Mouse (Mus musculus) embryonic facial prominence, embryonic 10.5 days (tissue): ENCODE data around the gene Prr11. TPM values are rescaled to one million over a fixed set of nuclear protein-coding genes. Genes with fewer than 3 reads are reported as not detected.
"Not testable (repeated sequence)": the region's sequence is repeated elsewhere in the genome, so short reads cannot be mapped to it uniquely, and the experiment has no call there.

Source experiments
- DNase-seq: peaks from one replicate; pipeline ENCODE4 v3.0.0-alpha.2; 2017; ENCODE audit warnings: low spot score
- H3K27ac ChIP-seq: fragments of 300-500 bp; sonication (generic); replicated peaks from 2 replicates; pipeline ENCODE4 v1.5.1; 2016; ENCODE audit warnings: mild to moderate bottlenecking
- H3K27me3 ChIP-seq: fragments of 300-500 bp; sonication (generic); replicated peaks from 2 replicates; pipeline ENCODE4 v1.6.1; 2016; ENCODE audit warnings: low read depth, mild to moderate bottlenecking; ENCODE audit not compliant: poor library complexity, severe bottlenecking
- H3K36me3 ChIP-seq: fragments of 300-500 bp; sonication (generic); replicated peaks from 2 replicates; pipeline ENCODE4 v1.6.1; 2016; ENCODE audit warnings: mild to moderate bottlenecking, moderate library complexity
- H3K4me1 ChIP-seq: fragments of 300-500 bp; sonication (generic); 2 replicates; pipeline ENCODE4 v1.6.1; 2016
- H3K4me3 ChIP-seq: fragments of 300-500 bp; sonication (generic); 2 replicates; pipeline ENCODE4 v1.5.1; 2016; ENCODE audit warnings: mild to moderate bottlenecking, moderate library complexity
- H3K9me3 ChIP-seq: fragments of 300-500 bp; sonication (generic); 2 replicates; pipeline ENCODE4 v1.6.1; 2016; ENCODE audit warnings: mild to moderate bottlenecking
- WGBS: fragments of 180-500 bp; shearing (Covaris S2); methylation state at CpG from one replicate; pipeline ENCODE4 v1.1.7; 2016; 5-methylcytosine and 5-hydroxymethylcytosine counted together
- polyA plus RNA-seq: library from polyadenylated mRNA; unstranded; fragments of >200 nt; fragmentation: Nextera tagmentation; extraction: Ambion mirVana; gene quantifications from 2 replicates; pipeline ENCODE4 v1.2.1, GENCODE M21; 2016

Prr11 gene
- polyA plus RNA-seq, 1 experiment from 2014 or later: 17.5 TPM

GRCm38 (mm10) chr11:87086290-87086984 is 22.1 kb downstream of the Prr11 start, which contains the start of gene Smg8:
Gene Smg8, minus strand, starts transcription at chr11:87086774.
- peak within 1 kb of the TSS; percentile 92 for H3K4me3 ChIP-seq
- 2% methylated on average over 43 of the region's 43 CpGs for WGBS
- peaks cover 65% of the 10 kb centered on the region for H3K36me3 ChIP-seq
- no peaks in the 10 kb centered on the region for H3K27me3 ChIP-seq
- no peaks in the 10 kb centered on the region for H3K9me3 ChIP-seq
- peak; percentile 86 for DNase-seq
- peak within 1 kb of the TSS; percentile 91 for H3K27ac ChIP-seq
- peaks cover 34% of the 10 kb centered on the region for H3K4me1 ChIP-seq

GRCm38 (mm10) chr11:87085461-87085860 is 23.0 kb downstream of the Prr11 start:
- H3K4me1 ChIP-seq: peaks cover 34% of the 10 kb centered on the region
- H3K27me3 ChIP-seq: no peaks in the 10 kb centered on the region
- no peak overlapping the region for H3K27ac ChIP-seq
- H3K4me3 ChIP-seq: peak overlapping the region; percentile 92
- WGBS: 93% methylated on average over 13 of the region's 13 CpGs
- DNase-seq: no peak
- no peaks in the 10 kb centered on the region for H3K9me3 ChIP-seq
- peaks cover 65% of the 10 kb centered on the region for H3K36me3 ChIP-seq

GRCm38 (mm10) chr11:87083712-87084111 is 24.8 kb downstream of the Prr11 start:
- no peak overlapping the region for H3K4me3 ChIP-seq
- no peaks in the 10 kb centered on the region for H3K27me3 ChIP-seq
- no peak overlapping the region for H3K27ac ChIP-seq
- 89% methylated on average over 1 of the region's 1 CpGs for WGBS
- peaks cover 69% of the 10 kb centered on the region for H3K36me3 ChIP-seq
- no peak for DNase-seq
- H3K9me3 ChIP-seq: no peaks in the 10 kb centered on the region
- peaks cover 34% of the 10 kb centered on the region for H3K4me1 ChIP-seq

- no peaks in the 10 kb centered on the region for H3K27me3 ChIP-seq
- 1% methylated on average over 43 of the region's 43 CpGs for WGBS
- H3K27ac ChIP-seq: peak within 1 kb of the TSS; percentile 91
- H3K9me3 ChIP-seq: no peaks in the 10 kb centered on the region
- DNase-seq: peak; percentile 95
- peaks cover 21% of the 10 kb centered on the region for H3K4me1 ChIP-seq
- peaks cover 30% of the 10 kb centered on the region for H3K36me3 ChIP-seq
- H3K4me3 ChIP-seq: peak within 1 kb of the TSS; percentile 79
These were observed 34.6 kb downstream of the Prr11 start, which contains the start of gene Gdpd1 for GRCm38 (mm10) chr11:87073866-87074440. Gene Gdpd1, minus strand, starts transcription at chr11:87074062.

GRCm38 (mm10) chr11:87073343-87073865 is 35.1 kb downstream of the Prr11 start:
- H3K27me3 ChIP-seq: no peaks in the 10 kb centered on the region
- peak overlapping the region; percentile 79 for H3K4me3 ChIP-seq
- H3K9me3 ChIP-seq: no peaks in the 10 kb centered on the region
- under 1% methylated on average over 24 of the region's 24 CpGs for WGBS
- H3K27ac ChIP-seq: peak overlapping the region; percentile 91
- H3K4me1 ChIP-seq: peaks cover 21% of the 10 kb centered on the region
- DNase-seq: peak; percentile 79
- peaks cover 24% of the 10 kb centered on the region for H3K36me3 ChIP-seq

GRCm38 (mm10) chr11:87062087-87062486 is 46.4 kb downstream of the Prr11 start:
- no peaks in the 10 kb centered on the region for H3K9me3 ChIP-seq
- no peak for DNase-seq
- H3K27me3 ChIP-seq: no peaks in the 10 kb centered on the region
- H3K4me3 ChIP-seq: no peak overlapping the region
- no peak overlapping the region for H3K27ac ChIP-seq
- H3K4me1 ChIP-seq: no peaks in the 10 kb centered on the region
- 75% methylated on average over 3 of the region's 3 CpGs for WGBS
- H3K36me3 ChIP-seq: peaks cover 40% of the 10 kb centered on the region

- Histone ChIP-seq H3K9me3 (no peaks in the 10 kb centered on the region), H3K27ac (no peak overlapping the region), H3K4me3 (no peak overlapping the region), H3K27me3 (no peaks in the 10 kb centered on the region), H3K4me1 (no peaks in the 10 kb centered on the region), H3K36me3 (peaks cover 56% of the 10 kb centered on the region)
- DNase-seq: no peak
- WGBS: 97% methylated on average over 2 of the region's 2 CpGs
These were observed 48.1 kb downstream of the Prr11 start for GRCm38 (mm10) chr11:87060410-87060809.

GRCm38 (mm10) chr11:87056286-87056685 is 52.2 kb downstream of the Prr11 start:
- Histone ChIP-seq H3K27me3 (no peaks in the 10 kb centered on the region), H3K4me3 (no peak overlapping the region), H3K4me1 (no peaks in the 10 kb centered on the region), H3K9me3 (no peaks in the 10 kb centered on the region), H3K27ac (no peak overlapping the region), H3K36me3 (peaks cover 54% of the 10 kb centered on the region)
- DNase-seq: no peak
- WGBS: 90% methylated on average over 6 of the region's 6 CpGs

GRCm38 (mm10) chr11:87048900-87049299 is 59.6 kb downstream of the Prr11 start:
- 94% methylated on average over 7 of the region's 7 CpGs for WGBS
- H3K4me1 ChIP-seq, H3K27me3 ChIP-seq, H3K4me3 ChIP-seq, H3K9me3 ChIP-seq, DNase-seq, H3K27ac ChIP-seq: not testable (repeated sequence)
- H3K36me3 ChIP-seq: peaks cover 55% of the 10 kb centered on the region

- 86% methylated on average over 5 of the region's 5 CpGs for whole genome bisulfite sequencing
- Histone ChIP-seq H3K4me1 (no peaks in the 10 kb centered on the region), H3K9me3 (no peaks in the 10 kb centered on the region), H3K27me3 (no peaks in the 10 kb centered on the region), H3K27ac (no peak overlapping the region), H3K4me3 (no peak overlapping the region), H3K36me3 (peaks cover 64% of the 10 kb centered on the region)
- no peak for DNase-seq
These were observed 61.5 kb downstream of the Prr11 start for GRCm38 (mm10) chr11:87046968-87047367.

- no peaks in the 10 kb centered on the region for H3K9me3 ChIP-seq
- H3K27me3 ChIP-seq: no peaks in the 10 kb centered on the region
- no peak overlapping the region for H3K4me3 ChIP-seq
- H3K27ac ChIP-seq: no peak overlapping the region
- DNase-seq: no peak
- no peaks in the 10 kb centered on the region for H3K4me1 ChIP-seq
- 83% methylated on average over 3 of the region's 3 CpGs for WGBS
- H3K36me3 ChIP-seq: peaks cover 79% of the 10 kb centered on the region
These were observed 65.5 kb downstream of the Prr11 start for GRCm38 (mm10) chr11:87043052-87043451.

- WGBS: 93% methylated on average over 9 of the region's 9 CpGs
- Histone ChIP-seq H3K4me1 (no peaks in the 10 kb centered on the region), H3K36me3 (peaks cover 89% of the 10 kb centered on the region), H3K27ac (no peak overlapping the region), H3K4me3 (no peak overlapping the region), H3K27me3 (no peaks in the 10 kb centered on the region), H3K9me3 (no peaks in the 10 kb centered on the region)
- DNase-seq: no peak
These were observed 69.1 kb downstream of the Prr11 start for GRCm38 (mm10) chr11:87039307-87039963.
